Mouse (Mus musculus): Measurements from ENCODE around the gene Snx11. TPM values are rescaled to one million over a fixed set of nuclear protein-coding genes. Genes with fewer than 3 reads are reported as not detected.
"Not testable (repeated sequence)": the region's sequence is repeated elsewhere in the genome, so short reads cannot be mapped to it uniquely, and the experiment has no call there.

Gene Snx11
- polyA plus RNA-seq, 1 experiment from 2014 or later, result 44.1 TPM

DNA sequence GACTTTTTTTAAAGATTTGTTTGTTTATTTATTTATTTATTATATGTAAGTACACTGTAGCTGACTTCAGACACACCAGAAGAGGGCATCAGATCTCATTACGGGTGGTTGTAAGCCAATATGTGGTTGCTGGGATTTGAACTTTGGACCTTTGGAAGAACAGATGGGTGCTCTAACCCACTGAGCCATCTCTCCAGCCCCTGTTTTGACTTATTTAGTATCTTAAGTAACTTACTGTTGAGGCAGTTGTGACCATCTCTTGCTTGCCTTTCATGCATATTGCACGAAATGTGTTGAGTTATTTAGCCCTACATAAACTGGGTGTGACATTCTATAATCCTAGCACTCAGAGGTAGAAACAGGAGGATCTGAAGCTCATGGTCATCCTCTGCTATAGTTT is 22.2 kb upstream of the Snx11 start:
- Histone ChIP-seq H3K9ac (replicated peaks; ENCODE audit: low read depth, low read length) (no peak overlapping the region), H3K4me2 (ENCODE audit: low read length) (no peak overlapping the region), H3K9me3 (ENCODE audit: control insufficient read depth, low read length) (no peaks in the 10 kb centered on the region), H3K4me1 (replicated peaks; ENCODE audit: control insufficient read depth, insufficient read depth, low read length) (no peaks in the 10 kb centered on the region), H3K27me3 (replicated peaks; ENCODE audit: control insufficient read depth, insufficient read depth, low read length) (no peaks in the 10 kb centered on the region), H3K4me3 (replicated peaks; ENCODE audit: low read length) (no peak overlapping the region), H3K27ac (ENCODE audit: low read length) (no peak overlapping the region), H3K36me3 (ENCODE audit: control insufficient read depth, insufficient read depth) (peaks cover 13% of the 10 kb centered on the region)
- ATAC-seq, result no peak
- 94% methylated on average over 2 of the region's 2 CpGs for WGBS

DNA sequence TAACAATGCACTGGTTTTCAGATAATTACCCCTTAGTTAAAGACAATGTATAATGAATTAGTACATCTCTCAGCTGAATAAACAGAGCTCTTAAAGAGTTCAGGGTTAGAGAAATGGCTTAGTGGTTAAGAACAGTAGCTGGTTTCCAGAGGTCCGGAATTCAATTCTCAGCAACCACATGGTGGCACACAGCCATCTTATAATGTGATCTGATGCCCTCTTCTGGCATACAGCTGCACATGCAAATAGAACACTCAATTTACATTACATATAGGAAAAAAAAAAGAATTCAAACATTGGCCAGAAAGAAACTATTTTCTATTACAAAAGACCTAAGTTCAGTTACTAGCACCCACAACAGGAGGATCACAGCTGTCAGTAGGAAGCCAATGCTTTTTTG is 19.2 kb upstream of the Snx11 start:
- H3K27ac ChIP-seq (ENCODE audit: low read length), result no peak overlapping the region
- H3K9ac ChIP-seq (replicated peaks; ENCODE audit: low read depth, low read length), result no peak overlapping the region
- no peaks in the 10 kb centered on the region for H3K27me3 ChIP-seq (replicated peaks; ENCODE audit: control insufficient read depth, insufficient read depth, low read length)
- no peak overlapping the region for H3K4me3 ChIP-seq (replicated peaks; ENCODE audit: low read length)
- no peak for ATAC-seq
- peaks cover under 1% of the 10 kb centered on the region; the same call in 1 of the 2 replicates for H3K36me3 ChIP-seq (ENCODE audit: control insufficient read depth, insufficient read depth)
- WGBS, result 59% methylated on average over 1 of the region's 1 CpGs
- H3K4me1 ChIP-seq (replicated peaks; ENCODE audit: control insufficient read depth, insufficient read depth, low read length), result peaks cover 15% of the 10 kb centered on the region
- no peaks in the 10 kb centered on the region for H3K9me3 ChIP-seq (ENCODE audit: control insufficient read depth, low read length)
- no peak overlapping the region for H3K4me2 ChIP-seq (ENCODE audit: low read length)

DNA sequence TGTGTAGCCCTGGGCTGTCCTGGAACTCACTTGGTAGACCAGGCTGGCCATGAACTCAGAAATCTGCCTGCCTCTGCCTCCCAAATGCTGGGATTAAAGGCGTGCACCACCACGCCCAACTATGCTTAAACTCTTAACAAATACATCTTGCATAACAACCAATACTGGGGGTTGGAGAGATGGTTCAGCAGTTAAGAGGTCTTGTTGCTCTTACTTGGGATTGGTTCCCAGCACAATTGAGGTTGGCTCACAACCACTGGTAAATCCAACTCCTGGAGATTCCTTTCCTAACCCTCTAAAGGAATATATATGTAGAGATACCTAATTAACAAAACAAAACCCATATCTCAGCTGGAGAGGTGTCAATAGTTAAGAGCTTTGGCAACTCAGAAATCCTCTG is 18.7 kb upstream of the Snx11 start:
- no peak for ATAC-seq
- Histone ChIP-seq H3K4me3 (replicated peaks; ENCODE audit: low read length) (no peak overlapping the region), H3K9me3 (ENCODE audit: control insufficient read depth, low read length) (no peaks in the 10 kb centered on the region), H3K27me3 (replicated peaks; ENCODE audit: control insufficient read depth, insufficient read depth, low read length) (no peaks in the 10 kb centered on the region), H3K36me3 (ENCODE audit: control insufficient read depth, insufficient read depth) (no peaks in the 10 kb centered on the region), H3K4me2 (ENCODE audit: low read length) (no peak overlapping the region), H3K9ac (replicated peaks; ENCODE audit: low read depth, low read length) (no peak overlapping the region), H3K4me1 (replicated peaks; ENCODE audit: control insufficient read depth, insufficient read depth, low read length) (peaks cover 18% of the 10 kb centered on the region), H3K27ac (ENCODE audit: low read length) (no peak overlapping the region)
- 97% methylated on average over 2 of the region's 2 CpGs for WGBS

DNA sequence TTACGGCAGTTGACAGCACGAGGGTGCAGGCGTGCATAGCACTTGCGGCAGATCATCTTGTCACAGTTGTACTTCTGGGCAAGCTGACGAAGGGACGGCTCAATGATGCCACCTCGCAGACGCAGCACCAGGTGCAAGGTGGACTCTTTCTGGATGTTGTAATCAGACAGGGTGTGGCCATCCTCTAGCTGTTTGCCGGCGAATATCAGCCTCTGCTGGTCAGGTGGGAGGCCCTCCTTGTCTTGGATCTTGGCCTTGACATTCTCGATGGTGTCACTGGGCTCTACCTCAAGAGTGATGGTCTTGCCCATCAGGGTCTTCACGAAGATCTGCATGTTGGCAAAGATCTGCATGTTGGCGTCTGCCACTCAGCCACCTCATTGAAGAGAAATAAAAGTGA is 18.1 kb upstream of the Snx11 start:
- Histone ChIP-seq H3K27me3 (replicated peaks; ENCODE audit: control insufficient read depth, insufficient read depth, low read length) (no peaks in the 10 kb centered on the region), H3K36me3 (ENCODE audit: control insufficient read depth, insufficient read depth) (no peaks in the 10 kb centered on the region), H3K9me3 (ENCODE audit: control insufficient read depth, low read length) (no peaks in the 10 kb centered on the region), H3K4me1 (replicated peaks; ENCODE audit: control insufficient read depth, insufficient read depth, low read length) (peaks cover 24% of the 10 kb centered on the region), H3K9ac (replicated peaks; ENCODE audit: low read depth, low read length) (no peak overlapping the region), H3K4me3 (replicated peaks; ENCODE audit: low read length) (no peak overlapping the region), H3K4me2 (ENCODE audit: low read length) (no peak overlapping the region), H3K27ac (ENCODE audit: low read length) (no peak overlapping the region)
- no peak for ATAC-seq
- WGBS, result 97% methylated on average over 13 of the region's 13 CpGs

DNA sequence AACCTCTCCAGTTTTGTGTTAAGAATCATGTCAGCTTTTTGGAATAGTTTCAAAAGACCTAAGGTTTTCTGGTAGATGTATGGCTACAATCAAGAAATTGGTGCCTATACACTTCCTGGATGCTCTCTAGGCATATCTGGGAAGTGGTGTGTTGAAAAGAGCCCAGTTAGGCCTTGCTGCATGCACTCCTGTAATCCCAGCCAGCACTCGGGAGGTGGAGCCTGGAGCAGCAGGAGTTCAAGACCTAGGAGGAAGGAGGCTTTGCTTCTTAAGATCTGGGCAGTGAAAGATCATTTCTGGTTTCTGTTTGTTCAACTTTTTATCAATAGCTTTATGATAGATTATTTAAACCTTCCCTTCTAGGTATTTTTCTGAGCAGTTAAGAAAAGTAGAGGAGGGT is 13.3 kb upstream of the Snx11 start:
- ATAC-seq, result no peak
- no peak overlapping the region for H3K4me3 ChIP-seq (replicated peaks; ENCODE audit: low read length)

DNA sequence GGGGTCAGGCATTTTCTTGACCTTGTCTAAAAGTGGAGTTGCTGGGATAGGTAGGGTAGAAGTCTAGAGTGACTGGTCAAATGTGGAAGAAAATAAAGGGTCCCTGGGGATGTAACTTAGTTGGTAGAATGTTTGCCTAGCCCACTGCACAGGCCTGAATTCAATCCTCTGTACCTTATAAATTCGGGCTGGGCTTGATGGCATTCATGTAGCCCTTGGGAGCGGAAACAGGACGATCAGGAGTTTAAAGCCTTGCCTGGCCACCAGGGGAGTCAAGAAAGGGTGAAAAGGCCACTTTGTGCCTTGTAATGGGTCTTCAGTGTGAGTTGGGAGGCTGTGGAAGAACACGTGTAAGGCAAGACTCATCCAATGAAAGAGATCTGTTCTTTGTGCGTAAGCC is 12.6 kb upstream of the Snx11 start:
- 6% methylated on average over 5 of the region's 5 CpGs for whole genome bisulfite sequencing
- ATAC-seq, result no peak

More for the DNA sequence above, 13.3 kb upstream of the Snx11 start:
- H3K9ac ChIP-seq (replicated peaks; ENCODE audit: low read depth, low read length), result no peak overlapping the region
- no peaks in the 10 kb centered on the region for H3K36me3 ChIP-seq (ENCODE audit: control insufficient read depth, insufficient read depth)
- H3K27me3 ChIP-seq (replicated peaks; ENCODE audit: control insufficient read depth, insufficient read depth, low read length), result no peaks in the 10 kb centered on the region
- no peaks in the 10 kb centered on the region for H3K9me3 ChIP-seq (ENCODE audit: control insufficient read depth, low read length)
- peaks cover 35% of the 10 kb centered on the region for H3K4me1 ChIP-seq (replicated peaks; ENCODE audit: control insufficient read depth, insufficient read depth, low read length)
- H3K4me2 ChIP-seq (ENCODE audit: low read length), result peak overlapping the region; percentile 97
- 0% methylated on average over 1 of the region's 1 CpGs for WGBS
- H3K27ac ChIP-seq (ENCODE audit: low read length), result no peak overlapping the region

DNA sequence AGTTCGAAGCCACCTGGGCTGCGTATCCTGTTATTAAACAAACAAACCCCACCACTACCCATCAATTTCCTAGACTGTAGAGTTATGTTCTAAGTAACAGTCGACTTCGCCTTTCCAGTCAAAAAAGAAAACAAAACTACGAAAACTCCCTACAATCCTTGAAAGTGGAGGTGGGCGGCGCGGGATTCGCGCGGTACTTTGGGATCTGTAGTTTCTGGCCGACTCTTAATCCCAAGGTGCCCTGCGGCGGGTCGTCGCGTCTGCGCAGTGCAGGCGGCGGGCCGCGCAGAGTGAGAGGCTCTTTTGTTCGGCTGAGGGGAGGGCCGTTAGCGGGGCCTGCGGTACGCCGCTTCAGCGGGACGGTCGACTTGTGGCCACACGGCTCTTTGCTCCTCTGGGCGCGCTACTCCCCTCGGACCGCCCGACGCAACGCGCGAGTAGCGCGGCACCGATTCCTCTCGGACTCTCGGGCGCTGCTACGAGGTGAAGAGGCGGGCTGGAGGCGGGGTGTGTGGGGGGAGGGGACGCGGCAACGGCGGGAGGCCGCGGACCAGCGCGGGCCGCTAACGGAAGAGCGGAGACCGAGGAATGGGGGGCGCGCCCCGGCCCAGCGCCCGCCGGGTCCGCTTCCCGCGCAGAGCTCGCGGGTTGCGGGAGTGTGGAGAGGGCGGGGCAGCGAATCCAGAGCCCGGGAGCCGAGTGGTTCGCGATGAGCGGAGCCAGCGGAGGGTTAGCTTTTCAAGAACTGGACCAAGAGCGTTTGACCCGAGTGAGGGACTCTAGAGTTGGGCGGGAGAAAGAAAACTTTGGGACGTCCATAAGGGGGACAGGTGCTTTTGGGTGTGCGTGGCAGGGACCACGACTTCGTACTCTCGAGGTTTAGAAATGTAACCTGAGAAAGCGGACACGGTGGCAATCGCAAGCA is 11.8 kb upstream of the Snx11 start, which contains the start of gene Cbx1:
Gene Cbx1, plus strand, starts transcription at position 257 of the 925 bp plus-strand sequence.
- Histone ChIP-seq H3K4me2 (ENCODE audit: low read length) (peak within 1 kb of the TSS; percentile 97), H3K9ac (replicated peaks; ENCODE audit: low read depth, low read length) (peak within 1 kb of the TSS; percentile 97), H3K27me3 (replicated peaks; ENCODE audit: control insufficient read depth, insufficient read depth, low read length) (no peaks in the 10 kb centered on the region), H3K4me3 (replicated peaks; ENCODE audit: low read length) (peak within 1 kb of the TSS; percentile 96), H3K9me3 (ENCODE audit: control insufficient read depth, low read length) (no peaks in the 10 kb centered on the region), H3K36me3 (ENCODE audit: control insufficient read depth, insufficient read depth) (no peaks in the 10 kb centered on the region), H3K27ac (ENCODE audit: low read length) (peak within 1 kb of the TSS; percentile 96), H3K4me1 (replicated peaks; ENCODE audit: control insufficient read depth, insufficient read depth, low read length) (peaks cover 35% of the 10 kb centered on the region)
- ATAC-seq, result peak; percentile 100
- 1% methylated on average over 85 of the region's 93 CpGs for WGBS

More for the DNA sequence above, 12.6 kb upstream of the Snx11 start:
- peak overlapping the region; percentile 97 for H3K9ac ChIP-seq (replicated peaks; ENCODE audit: low read depth, low read length)
- H3K4me2 ChIP-seq (ENCODE audit: low read length), result peak overlapping the region; percentile 97
- no peaks in the 10 kb centered on the region for H3K27me3 ChIP-seq (replicated peaks; ENCODE audit: control insufficient read depth, insufficient read depth, low read length)
- H3K36me3 ChIP-seq (ENCODE audit: control insufficient read depth, insufficient read depth), result no peaks in the 10 kb centered on the region
- no peak overlapping the region for H3K27ac ChIP-seq (ENCODE audit: low read length)
- no peaks in the 10 kb centered on the region for H3K9me3 ChIP-seq (ENCODE audit: control insufficient read depth, low read length)
- H3K4me3 ChIP-seq (replicated peaks; ENCODE audit: low read length), result peak overlapping the region; percentile 96
- peaks cover 35% of the 10 kb centered on the region for H3K4me1 ChIP-seq (replicated peaks; ENCODE audit: control insufficient read depth, insufficient read depth, low read length)

DNA sequence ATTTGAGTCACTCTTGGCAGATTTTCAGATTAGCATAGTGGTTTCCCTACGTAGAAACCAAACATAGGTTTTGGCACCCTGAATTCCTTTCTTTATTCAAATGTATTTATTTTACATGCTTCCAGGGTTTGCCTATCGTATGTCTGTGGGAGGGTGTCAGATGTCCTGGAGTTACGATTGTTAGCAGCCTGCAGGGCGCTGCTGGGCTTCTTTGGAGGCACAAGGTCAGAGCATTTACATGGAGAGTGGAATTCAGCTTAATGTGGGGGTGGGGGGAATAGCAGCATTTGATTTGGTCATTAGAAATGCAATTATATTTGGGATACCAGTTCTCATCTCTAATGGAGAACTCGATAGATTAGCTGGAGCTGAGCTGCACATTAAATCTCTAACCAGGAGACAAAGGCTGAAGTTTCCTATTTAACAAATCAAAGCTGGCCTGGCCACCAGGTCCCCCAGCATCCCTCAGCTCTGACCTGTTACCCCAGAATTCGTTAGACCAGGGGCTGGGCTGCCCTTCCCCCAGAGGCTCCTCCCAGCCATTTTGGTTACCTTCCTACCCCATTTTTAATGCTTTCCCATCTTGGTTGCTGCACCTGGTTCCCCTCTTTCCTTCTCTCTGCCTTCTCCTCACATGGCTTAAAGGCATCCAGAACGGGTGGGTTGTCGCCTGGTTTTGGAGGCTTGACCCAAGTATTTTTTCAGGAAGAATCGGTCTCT is 9.5 kb upstream of the Snx11 start:
- Histone ChIP-seq H3K9me3 (ENCODE audit: control insufficient read depth, low read length) (no peaks in the 10 kb centered on the region), H3K9ac (replicated peaks; ENCODE audit: low read depth, low read length) (no peak overlapping the region), H3K4me1 (replicated peaks; ENCODE audit: control insufficient read depth, insufficient read depth, low read length) (peaks cover 23% of the 10 kb centered on the region), H3K4me3 (replicated peaks; ENCODE audit: low read length) (no peak overlapping the region), H3K4me2 (ENCODE audit: low read length) (no peak overlapping the region), H3K36me3 (ENCODE audit: control insufficient read depth, insufficient read depth) (no peaks in the 10 kb centered on the region), H3K27ac (ENCODE audit: low read length) (no peak overlapping the region), H3K27me3 (replicated peaks; ENCODE audit: control insufficient read depth, insufficient read depth, low read length) (no peaks in the 10 kb centered on the region)
- ATAC-seq, result no peak
- 30% methylated on average over 9 of the region's 9 CpGs for WGBS

DNA sequence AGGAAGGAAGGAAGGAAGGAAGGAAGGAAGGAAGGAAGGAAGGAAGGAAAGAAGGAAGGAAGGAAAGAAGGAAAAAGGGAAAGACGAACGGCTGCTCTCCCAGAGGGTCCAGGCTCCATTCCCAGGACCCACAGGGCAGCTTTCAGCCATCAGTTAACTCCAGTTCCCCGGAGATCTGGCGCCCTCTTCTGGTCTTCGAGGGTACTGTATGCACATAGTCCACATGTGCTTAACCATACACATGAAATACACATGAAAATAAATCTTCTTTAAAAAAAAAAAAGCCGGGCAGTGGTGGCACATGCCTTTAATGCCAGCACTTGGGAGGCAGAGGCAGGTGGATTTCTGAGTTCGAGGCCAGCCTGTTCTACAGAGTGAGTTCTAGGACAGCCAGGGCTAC is 7.5 kb upstream of the Snx11 start:
- H3K4me3 ChIP-seq (replicated peaks; ENCODE audit: low read length); H3K27me3 ChIP-seq (replicated peaks; ENCODE audit: control insufficient read depth, insufficient read depth, low read length); H3K4me1 ChIP-seq (replicated peaks; ENCODE audit: control insufficient read depth, insufficient read depth, low read length); H3K9me3 ChIP-seq (ENCODE audit: control insufficient read depth, low read length); H3K4me2 ChIP-seq (ENCODE audit: low read length); H3K27ac ChIP-seq (ENCODE audit: low read length); H3K9ac ChIP-seq (replicated peaks; ENCODE audit: low read depth, low read length); ATAC-seq; H3K36me3 ChIP-seq (ENCODE audit: control insufficient read depth, insufficient read depth): not testable (repeated sequence)
- 14% methylated on average over 7 of the region's 7 CpGs for WGBS

Measured in forebrain, embryonic 16.5 days (tissue).